Mouse (Mus musculus): ENCODE results near the gene Fgd6.

GRCm38 (mm10) chr10:94133674-94134073 is 97.9 kb downstream of the Fgd6 start:
- TF ChIP-seq CTCF (IDR thresholded peaks at IDR 0.05 in 2 of 3, conservative IDR thresholded peaks at IDR 0.05 in 1 of 3; ENCODE audit: control insufficient read depth in 1 of 3, insufficient read depth in 1 of 3, low read depth in 2 of 3, low read length in 3 of 3, poor library complexity in 1 of 3, severe bottlenecking in 1 of 3) (no peak), UBTF (IDR thresholded peaks at IDR 0.05; ENCODE audit: borderline replicate concordance, insufficient read depth, low read depth, low read length) (no peak)

Data from MEL (cell line).